Mouse (Mus musculus): ENCODE measurements around the gene Sgpp2. TPM values are rescaled to one million over a fixed set of nuclear protein-coding genes. Genes with fewer than 3 reads are reported as not detected.

Gene Sgpp2
- polyA plus RNA-seq, 1 experiment, result not detected

DNA sequence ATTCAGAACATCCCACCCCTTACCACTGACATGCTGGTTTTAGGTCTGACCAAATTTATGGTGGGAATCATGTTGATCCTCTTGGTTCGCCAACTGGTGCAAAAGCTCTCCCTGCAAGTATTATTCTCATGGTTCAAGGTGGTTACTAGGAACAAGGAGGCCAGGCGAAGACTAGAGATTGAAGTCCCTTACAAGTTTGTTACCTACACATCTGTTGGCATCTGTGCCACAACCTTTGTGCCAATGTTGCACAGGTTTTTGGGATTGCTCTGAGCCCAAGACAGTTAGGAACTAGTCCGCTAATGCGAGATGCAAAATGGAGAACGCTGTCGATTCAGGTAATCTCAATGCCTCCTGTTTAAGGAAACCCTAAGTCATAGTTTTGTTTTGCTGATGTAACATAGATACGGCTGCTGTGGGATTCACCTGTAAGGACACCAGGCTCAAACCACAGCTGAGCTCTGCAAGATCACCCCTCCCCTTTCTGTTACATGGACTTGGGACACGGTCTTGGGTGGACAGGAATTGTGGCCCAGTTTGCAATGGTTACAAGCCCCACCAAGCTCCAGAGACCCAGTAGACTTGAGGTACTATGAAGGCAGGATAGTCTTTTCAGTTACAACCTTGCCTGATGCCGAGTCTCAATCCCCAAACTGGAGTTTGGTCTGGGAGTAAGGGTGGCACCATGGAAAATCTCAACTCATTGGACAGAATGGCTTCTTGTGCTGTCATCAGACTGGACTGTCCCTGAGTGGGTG, 107.2 kb downstream of the Sgpp2 start:
- TF ChIP-seq GATA1 (IDR thresholded peaks at IDR 0.05; ENCODE audit: low read length), result no peak

DNA sequence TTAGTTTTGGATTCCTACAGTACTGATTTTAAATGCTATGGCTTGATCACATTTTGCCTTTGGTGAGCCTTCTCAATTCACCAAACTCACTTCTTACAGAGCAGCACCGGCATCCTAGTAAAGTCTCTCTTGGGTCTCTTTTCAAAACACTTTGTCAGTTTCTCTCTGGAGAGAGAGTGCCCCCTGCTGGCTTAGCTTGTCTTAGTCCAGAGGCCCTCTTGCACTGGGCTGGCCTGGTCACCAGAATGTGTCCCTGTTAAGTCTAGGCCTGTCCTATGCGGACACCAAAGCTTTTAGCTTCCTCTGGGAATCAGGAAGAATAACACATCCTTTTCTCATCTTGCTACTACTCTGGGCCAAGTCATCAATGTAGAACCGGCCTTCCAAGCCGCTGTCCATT, 109.4 kb downstream of the Sgpp2 start:
- TF ChIP-seq GATA1 (IDR thresholded peaks at IDR 0.05; ENCODE audit: low read length), result no peak

DNA sequence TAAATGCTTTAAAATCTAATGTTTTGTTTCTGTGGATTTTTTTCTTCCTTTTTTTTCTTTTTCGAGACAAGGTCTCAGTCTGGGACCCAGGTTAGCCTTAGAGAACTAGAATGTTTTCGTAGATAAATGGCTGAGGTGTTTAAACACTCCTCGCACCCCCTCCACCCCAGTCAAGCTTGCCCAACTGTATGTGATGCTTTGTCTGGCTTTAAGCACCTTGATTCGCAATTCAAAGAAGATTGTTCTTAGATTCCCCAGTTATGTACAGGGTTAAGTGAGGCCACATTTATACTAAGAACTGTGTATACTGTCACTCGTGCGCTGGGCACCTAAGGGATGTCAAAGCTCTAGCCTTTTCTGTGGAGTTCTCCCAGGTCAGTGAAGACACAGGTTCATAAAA, 110.1 kb downstream of the Sgpp2 start:
- TF ChIP-seq GATA1 (IDR thresholded peaks at IDR 0.05; ENCODE audit: low read length), result no peak

DNA sequence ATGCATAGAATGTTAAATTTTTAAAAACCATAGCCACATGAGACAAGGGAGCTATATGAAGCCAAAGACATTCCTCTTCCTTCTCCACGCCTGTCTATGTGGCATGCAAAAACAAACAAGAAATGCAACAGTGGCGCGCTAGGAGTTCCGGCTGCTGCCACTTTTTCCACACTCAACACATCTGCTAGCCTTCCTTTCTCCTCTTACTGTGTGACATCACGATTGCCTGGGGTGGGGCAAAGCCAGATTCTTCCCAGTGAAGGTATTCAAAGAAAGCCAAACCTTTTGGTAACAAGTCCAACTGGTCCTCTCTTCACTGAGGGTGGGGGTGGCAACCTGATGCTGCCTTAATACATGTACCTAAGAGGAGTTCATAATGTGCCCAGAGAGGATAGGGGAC, 111.6 kb downstream of the Sgpp2 start:
- no peak for TF ChIP-seq GATA1 (IDR thresholded peaks at IDR 0.05; ENCODE audit: low read length)

DNA sequence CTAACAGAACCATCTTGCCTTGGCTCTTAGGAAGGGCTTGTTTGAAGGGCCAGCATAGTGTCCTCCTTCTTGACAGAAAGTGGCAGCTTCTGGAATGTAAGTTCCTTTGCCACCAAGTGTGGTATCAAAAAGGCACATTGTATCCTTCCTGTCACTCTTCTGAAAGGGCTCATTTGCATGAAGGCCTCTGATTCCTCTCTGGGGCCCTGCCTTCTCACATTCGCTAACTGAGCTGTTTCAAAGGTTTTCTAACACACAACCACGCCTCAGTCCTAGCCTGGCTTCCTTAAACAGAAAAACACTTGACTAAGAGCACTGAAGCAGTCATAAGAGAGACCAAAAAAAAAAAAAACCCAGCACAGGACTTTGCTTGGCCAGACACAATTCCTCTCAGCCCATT, 112.4 kb downstream of the Sgpp2 start:
- TF ChIP-seq GATA1 (IDR thresholded peaks at IDR 0.05; ENCODE audit: low read length), result no peak

DNA sequence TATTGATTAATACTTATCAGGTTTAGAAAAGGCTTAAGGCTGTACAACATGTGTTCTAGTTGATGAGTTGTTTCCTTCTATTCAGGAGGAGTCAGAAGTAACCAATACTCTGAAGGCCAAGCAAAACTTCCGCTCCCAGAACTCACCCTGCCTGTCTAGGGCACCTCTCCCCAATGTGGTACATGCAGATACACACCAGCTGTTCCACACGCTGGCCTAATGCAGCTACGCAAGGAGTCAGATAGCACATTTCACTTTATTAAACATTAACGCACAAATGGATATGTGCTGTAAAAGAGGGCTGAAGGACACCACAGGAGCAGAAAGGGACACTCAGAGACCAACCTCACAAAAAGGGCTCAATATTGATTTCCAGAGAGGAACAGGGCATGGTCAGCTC, 114.7 kb downstream of the Sgpp2 start:
- no peak for TF ChIP-seq GATA1 (IDR thresholded peaks at IDR 0.05; ENCODE audit: low read length)

DNA sequence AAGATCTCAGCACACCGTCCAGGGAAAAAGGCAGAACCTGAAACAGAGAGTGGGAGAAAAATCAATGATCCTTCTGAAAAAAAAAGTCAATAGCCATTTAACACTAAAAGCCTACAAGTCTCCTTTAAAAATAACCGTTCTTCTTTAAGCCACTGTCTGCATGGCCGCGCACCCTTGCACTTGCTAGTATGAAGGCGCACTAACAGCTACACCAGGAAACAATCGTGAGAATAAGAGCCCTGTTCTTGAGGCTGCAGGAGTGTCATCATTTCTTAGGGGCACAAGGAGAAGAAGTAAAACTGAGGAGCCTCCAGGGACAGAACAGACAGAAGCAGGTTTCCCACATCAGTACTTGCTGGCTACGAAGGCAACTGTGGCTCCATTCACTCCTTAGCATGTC, 115.2 kb downstream of the Sgpp2 start:
- TF ChIP-seq GATA1 (IDR thresholded peaks at IDR 0.05; ENCODE audit: low read length), result no peak

DNA sequence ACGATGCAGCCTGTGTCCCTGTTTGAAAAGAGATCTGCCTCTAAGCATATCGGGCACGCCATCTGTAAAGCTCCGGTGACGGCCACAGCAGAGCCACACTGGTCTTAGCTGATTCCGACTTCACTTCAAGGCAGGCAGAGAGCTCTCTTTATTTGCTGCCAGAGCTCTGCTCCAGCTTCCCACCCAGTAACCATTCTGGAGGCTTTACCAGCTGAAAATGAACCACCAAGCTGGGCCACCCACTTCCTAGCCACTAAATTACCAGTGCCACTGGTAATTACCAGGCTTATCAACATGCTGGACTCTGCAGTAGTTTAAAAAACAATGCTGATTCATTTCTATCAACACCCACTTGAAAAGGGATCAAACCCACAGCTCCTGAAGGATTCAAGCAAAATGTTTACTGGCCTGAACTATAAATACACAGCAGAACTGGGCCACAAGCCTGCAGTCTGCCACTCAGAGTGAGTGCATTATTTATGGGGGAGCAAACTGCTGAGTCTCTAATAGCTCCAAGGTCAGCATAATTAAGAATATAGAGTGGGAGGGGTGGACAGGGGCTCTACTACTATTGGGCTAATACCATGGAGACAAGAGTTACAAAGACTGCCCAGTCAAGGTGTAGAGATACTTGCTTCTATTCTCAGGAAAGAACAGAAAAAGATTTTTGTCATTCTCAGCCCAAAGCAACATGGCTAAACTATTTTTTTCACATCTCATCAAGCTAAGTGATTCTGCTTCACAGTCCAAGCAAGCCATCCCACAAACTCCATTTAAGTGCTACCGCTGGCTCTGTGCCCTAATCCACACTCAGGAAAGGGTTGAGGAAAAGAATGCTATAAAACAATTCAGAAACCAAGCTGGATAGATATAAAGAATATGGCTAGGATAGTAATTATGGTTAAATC, 115.9 kb downstream of the Sgpp2 start:
- no peak for TF ChIP-seq GATA1 (IDR thresholded peaks at IDR 0.05; ENCODE audit: low read length)

DNA sequence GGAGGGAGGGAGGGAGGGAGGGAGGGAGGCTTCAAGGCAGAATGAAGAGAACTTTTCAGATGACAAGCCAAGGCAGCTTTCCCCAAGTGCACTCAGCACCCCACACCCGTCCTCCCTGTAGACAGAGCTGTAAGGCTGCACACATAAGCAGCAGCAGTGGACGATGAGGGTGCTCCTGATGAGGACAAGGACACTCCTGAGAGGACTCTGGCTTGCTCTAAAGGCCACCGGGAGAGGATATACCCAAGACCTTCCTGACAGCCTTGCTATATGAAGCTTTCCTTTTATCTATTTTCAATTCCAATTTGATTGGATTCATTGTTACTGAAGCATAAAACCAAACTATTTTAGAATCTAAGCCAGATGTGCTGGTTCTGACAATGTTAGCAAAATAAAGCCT, 116.7 kb downstream of the Sgpp2 start:
- no peak for TF ChIP-seq GATA1 (IDR thresholded peaks at IDR 0.05; ENCODE audit: low read length)

DNA sequence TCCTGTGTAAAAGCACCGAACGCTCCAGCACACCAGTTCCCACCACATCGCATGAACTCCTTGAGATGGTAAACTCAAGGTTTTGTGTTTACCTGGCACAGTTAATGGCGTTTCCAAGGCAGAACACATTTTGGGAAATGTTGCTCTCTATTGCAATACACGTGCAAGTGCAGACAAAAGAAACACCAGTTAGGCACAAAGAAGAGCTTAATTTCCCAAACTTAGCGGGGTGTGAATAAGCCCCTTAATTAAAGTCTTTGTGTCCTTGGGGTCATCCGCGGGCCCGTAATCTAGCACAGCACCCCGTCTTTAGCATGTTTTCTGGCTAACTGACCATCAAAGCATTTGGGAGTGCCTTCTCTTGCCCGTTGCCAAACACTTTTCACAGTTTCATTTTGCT, 118.7 kb downstream of the Sgpp2 start:
- TF ChIP-seq GATA1 (IDR thresholded peaks at IDR 0.05; ENCODE audit: low read length), result no peak

DNA sequence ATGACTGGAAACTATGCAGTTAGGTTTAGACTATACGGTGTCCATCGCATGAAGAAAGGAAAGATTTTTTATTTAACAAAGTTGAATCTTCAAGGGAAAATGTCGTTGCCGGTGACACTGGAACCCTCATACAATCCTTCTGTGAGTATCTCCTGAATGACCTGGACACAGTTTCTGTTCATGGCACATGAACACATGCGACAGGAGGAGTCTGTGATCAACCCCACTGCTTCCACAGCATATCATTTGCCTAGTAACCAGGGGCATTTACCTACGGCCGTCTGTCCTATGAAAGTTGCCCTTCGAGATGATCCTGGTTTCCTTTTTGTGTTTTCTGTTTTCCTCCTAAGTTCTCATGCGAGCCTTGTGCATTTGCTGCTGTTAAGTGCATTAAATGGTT, 123.3 kb downstream of the Sgpp2 start:
- no peak for TF ChIP-seq GATA1 (IDR thresholded peaks at IDR 0.05; ENCODE audit: low read length)

DNA sequence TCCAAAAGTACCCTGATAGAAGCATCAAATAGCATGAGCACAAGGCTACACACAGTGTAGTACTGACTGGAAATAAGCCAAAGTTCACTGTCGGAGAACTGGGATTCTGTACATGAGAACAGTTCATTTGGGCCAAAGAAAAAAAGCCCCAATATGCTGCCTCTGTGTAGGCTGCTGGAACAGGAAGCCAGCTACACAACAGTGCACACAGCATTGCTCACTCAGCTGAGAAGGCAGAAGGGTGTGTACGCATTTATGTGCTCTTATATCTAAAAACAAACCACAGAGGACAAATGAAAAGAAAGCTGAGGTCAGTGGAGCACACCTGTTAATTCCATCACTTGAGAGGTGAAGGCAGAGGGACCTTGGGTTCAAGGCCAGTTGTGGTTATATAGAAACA, 125.8 kb downstream of the Sgpp2 start:
- TF ChIP-seq GATA1 (IDR thresholded peaks at IDR 0.05; ENCODE audit: low read length), result no peak

DNA sequence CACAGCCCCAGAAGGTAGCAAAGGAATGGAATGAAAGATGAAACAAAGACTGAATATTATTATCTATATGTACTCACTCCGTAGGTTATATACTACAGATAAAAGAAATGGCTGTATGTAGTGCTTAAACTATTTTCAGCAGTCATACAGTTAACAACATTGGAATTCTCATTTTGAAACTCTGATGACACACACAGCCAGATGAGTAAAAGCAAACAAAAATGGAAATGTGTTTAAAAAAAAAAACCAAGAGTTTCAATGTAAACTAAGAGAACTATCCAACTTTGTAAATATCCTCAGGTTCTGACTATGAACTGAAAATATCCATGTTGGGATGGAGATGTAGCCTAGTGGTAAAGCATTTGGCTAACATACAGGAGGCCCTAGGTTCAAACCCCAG, 126.3 kb downstream of the Sgpp2 start:
- no peak for TF ChIP-seq GATA1 (IDR thresholded peaks at IDR 0.05; ENCODE audit: low read length)

DNA sequence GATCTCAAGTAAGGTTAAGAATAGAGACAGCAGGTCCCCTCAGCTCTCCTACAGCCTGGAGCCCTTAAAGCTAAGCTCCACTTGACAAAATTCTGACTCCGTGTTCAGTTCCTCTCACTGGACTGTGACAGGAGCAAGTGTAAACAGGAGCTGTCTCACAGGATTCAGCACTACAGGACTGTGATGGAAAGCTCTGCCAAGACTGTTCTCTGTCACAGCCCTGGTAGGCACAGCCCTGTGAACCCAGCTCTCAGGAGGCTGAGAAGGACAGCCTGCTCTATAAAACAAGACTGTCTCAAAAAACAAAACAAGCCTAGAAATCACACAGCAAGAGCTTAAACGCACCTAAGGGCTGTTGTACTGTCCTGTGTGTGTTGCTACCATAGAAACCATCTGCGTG, 127.0 kb downstream of the Sgpp2 start:
- TF ChIP-seq GATA1 (IDR thresholded peaks at IDR 0.05; ENCODE audit: low read length), result no peak

DNA sequence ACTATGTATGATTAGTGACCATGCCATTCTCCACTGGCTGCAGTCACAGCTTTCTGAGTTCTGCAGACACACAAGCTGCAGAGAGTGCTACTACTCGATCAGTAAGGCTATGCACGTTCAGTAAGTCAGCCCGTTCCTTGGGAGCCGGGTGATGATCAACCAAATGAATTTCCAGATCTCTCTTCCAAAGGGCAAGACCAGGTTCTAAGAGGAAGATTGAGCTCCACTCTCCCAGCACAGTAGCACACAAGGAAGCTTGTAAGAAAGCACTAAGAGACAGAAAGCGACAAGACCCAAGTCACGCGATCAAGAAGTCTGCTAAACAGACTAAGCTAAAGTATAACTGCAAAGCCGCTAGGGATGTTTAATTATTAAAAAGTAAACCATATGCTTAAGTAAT, 130.6 kb downstream of the Sgpp2 start:
- no peak for TF ChIP-seq GATA1 (IDR thresholded peaks at IDR 0.05; ENCODE audit: low read length)

DNA sequence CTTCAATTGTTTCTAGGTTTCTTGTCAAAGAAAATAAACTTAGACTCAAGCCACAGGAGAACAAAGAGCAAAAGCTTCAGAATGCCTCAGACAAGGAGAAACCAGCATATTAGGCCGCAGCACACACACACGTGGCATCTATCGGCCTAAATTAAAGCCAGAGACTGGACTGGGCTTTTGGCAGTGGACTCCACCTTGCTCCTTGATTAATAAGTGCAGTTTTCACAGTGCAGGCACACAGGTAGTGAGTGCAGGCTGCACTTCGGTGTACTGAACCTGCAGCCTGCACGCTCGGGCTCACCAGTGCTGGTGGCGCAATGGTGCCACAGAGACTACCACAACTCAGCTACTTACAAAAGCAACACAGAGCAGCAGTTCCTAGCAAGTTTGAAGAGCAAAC, 132.9 kb downstream of the Sgpp2 start:
- no peak for TF ChIP-seq GATA1 (IDR thresholded peaks at IDR 0.05; ENCODE audit: low read length)

DNA sequence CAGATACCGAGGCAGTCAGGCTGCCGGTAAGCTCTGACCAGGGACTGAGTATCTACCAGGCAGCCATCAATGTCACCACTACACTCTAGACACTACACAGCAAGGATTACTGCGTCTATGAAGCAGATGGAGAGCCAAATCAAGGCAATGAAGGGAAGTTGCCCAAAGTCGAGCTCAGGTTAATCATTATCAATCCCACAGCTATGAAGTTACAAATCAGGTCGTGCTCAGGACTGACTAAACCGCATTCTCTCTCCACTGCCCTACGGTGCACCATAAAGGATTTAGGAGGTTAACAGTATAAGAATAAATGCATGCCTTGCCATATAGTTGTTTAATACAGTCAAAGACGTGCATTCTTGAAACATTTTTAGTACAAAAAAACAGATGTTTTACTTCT, 136.1 kb downstream of the Sgpp2 start:
- TF ChIP-seq GATA1 (IDR thresholded peaks at IDR 0.05; ENCODE audit: low read length), result no peak

Data from G1E-ER4 (cell line).